Mouse (Mus musculus) kidney, embryonic 14.5 days (tissue): ENCODE measurements around the gene Cops7a. TPM values are rescaled to one million over a fixed set of nuclear protein-coding genes. Genes with fewer than 3 reads are reported as not detected.

Source experiments
- ATAC-seq: fragments of 200-750 bp; cut with Nextera tagmentation; 2 replicates; pipeline ENCODE4 v1.8.0; 2017; ENCODE audit warnings: moderate number of reproducible peaks, mild to moderate bottlenecking, moderate TSS enrichment, moderate library complexity; ENCODE audit not compliant: low FRiP score, low TSS enrichment
- H3K27ac ChIP-seq: fragments of 300-500 bp; sonication (generic); 2 replicates; pipeline ENCODE4 v1.5.1; 2014; ENCODE audit warnings: low read depth, mild to moderate bottlenecking, low read length, moderate library complexity, mixed read lengths
- H3K27me3 ChIP-seq: fragments of 300-500 bp; sonication (generic); 2 replicates; pipeline ENCODE4 v1.6.1; 2014; ENCODE audit warnings: mild to moderate bottlenecking, low read length; ENCODE audit not compliant: control insufficient read depth, insufficient read depth
- H3K36me3 ChIP-seq: fragments of 300-500 bp; sonication (generic); 2 replicates; pipeline ENCODE4 v1.6.1; 2014; ENCODE audit warnings: low read length, mixed read lengths; ENCODE audit not compliant: control insufficient read depth, insufficient read depth
- H3K4me1 ChIP-seq: fragments of 300-500 bp; sonication (generic); 2 replicates; pipeline ENCODE4 v1.6.1; 2014; ENCODE audit warnings: low read length, mixed read lengths; ENCODE audit not compliant: control insufficient read depth, insufficient read depth
- H3K4me2 ChIP-seq: fragments of 300-500 bp; sonication (generic); replicated peaks from 2 replicates; pipeline ENCODE4 v1.6.1; 2014; ENCODE audit warnings: low read depth, mild to moderate bottlenecking, low read length
- H3K4me3 ChIP-seq: fragments of 300-500 bp; sonication (generic); 2 replicates; pipeline ENCODE4 v1.5.1; 2014; ENCODE audit warnings: mild to moderate bottlenecking, low read length
- H3K9ac ChIP-seq: fragments of 300-500 bp; sonication (generic); 2 replicates; pipeline ENCODE4 v1.6.1; 2014; ENCODE audit warnings: low read depth, mild to moderate bottlenecking, low read length, moderate library complexity
- H3K9me3 ChIP-seq: fragments of 300-500 bp; sonication (generic); 2 replicates; pipeline ENCODE4 v1.6.1; 2016; ENCODE audit warnings: low read length; ENCODE audit not compliant: control insufficient read depth
- WGBS: fragments of 180-500 bp; shearing (Covaris S2); extraction: QIAGEN DNeasy Blood & Tissue Kit; methylation state at CpG from one replicate; pipeline ENCODE4 v1.1.7; 2014; 5-methylcytosine and 5-hydroxymethylcytosine counted together
- polyA plus RNA-seq: library from polyadenylated mRNA; unstranded; fragments of >200 nt; fragmentation: Nextera tagmentation; extraction: Ambion mirVana; gene quantifications from 2 replicates; pipeline ENCODE4 v1.2.1, GENCODE M21; 2014

Gene Cops7a
- polyA plus RNA-seq, 1 experiment from 2014 or later: 162 TPM

DNA sequence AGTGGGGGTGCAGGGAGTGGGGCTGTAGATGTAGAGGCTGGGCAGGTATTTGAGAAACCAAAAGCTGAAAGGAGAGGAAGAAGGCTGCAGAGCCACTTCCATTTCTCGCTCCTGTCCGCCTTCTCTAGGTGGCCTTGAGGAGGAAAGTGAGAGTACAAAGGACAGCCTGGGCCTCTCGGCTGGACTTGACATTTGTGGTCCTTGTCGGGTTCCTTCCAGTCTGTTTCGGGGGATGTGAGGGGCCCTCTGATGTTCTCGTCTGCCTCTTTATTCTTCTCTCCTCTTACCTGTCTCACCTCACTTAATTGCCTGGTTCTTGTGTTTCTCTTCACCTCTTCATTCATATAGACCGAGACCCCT is 47.0 kb downstream of the Cops7a start:
- H3K4me2 ChIP-seq: peak overlapping the region; percentile 98
- 0 out of 2 replicates have a peak, but pooled peaks have one; percentile 0 for ATAC-seq
- 11% methylated on average over 7 of the region's 7 CpGs for WGBS
- H3K9ac ChIP-seq: peak overlapping the region; percentile 100; the same call in 1 of the 2 replicates
- H3K4me3 ChIP-seq: peak overlapping the region; percentile 78
- no peaks in the 10 kb centered on the region for H3K9me3 ChIP-seq
- peak overlapping the region; percentile 98 for H3K27ac ChIP-seq
- H3K4me1 ChIP-seq: peaks cover 44% of the 10 kb centered on the region
- H3K36me3 ChIP-seq: peaks cover 17% of the 10 kb centered on the region
- H3K27me3 ChIP-seq: no peaks in the 10 kb centered on the region

GRCm38 (mm10) chr6:124917518-124918330 is 47.6 kb downstream of the Cops7a start:
- H3K4me1 ChIP-seq: peaks cover 44% of the 10 kb centered on the region
- WGBS: under 1% methylated on average over 52 of the region's 89 CpGs
- peak overlapping the region; percentile 98 for H3K27ac ChIP-seq
- H3K4me3 ChIP-seq: peak overlapping the region; percentile 78
- peak; percentile 65 for ATAC-seq
- H3K9me3 ChIP-seq: no peaks in the 10 kb centered on the region
- peak overlapping the region; percentile 98 for H3K4me2 ChIP-seq
- H3K27me3 ChIP-seq: no peaks in the 10 kb centered on the region
- H3K9ac ChIP-seq: peak overlapping the region; percentile 100
- H3K36me3 ChIP-seq: peaks cover 22% of the 10 kb centered on the region

DNA sequence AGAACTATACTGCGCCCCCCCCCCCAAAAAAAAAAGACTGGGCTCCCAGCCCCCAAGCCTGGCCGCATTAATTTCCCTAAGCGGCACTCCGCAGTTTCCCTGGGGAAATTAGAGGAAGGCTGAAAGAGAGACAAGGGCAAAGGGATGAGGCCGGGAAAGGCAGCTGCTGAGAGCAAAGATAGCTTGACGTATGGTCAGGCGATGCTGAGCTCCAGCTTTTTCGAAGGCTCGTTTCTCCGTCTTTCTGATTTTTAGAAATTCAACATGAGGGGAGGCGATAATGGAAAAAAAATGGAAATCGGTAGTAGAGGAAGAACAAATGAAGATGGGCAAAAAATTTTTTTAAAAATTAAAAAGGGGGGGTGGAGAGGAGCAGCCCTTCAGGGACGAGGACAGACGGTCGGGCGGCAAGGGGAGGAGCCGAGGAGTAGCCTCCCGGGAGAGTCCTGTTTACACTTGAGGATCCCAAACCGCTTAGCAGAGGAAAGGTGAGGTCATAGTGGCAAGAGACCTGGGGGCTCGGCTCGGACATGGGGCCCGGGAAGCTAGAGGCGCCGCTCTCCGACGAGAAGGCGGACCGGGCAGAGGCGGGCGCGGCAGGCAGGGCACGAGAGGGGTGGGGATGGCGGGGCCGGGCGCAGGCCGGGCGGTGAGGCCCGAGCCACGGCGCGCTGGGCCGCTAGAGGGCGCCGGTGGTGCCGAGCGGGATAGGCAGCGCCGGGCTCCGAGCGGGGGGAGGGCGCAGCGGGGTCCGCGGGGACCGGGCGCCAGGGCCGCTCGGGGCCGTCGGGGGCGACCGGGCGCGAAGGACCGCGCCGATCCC is 48.4 kb downstream of the Cops7a start:
- peaks cover 44% of the 10 kb centered on the region for H3K4me1 ChIP-seq
- H3K27ac ChIP-seq: peak overlapping the region; percentile 98
- peak; percentile 59 for ATAC-seq
- H3K27me3 ChIP-seq: no peaks in the 10 kb centered on the region
- H3K9me3 ChIP-seq: no peaks in the 10 kb centered on the region
- peak overlapping the region; percentile 78 for H3K4me3 ChIP-seq
- WGBS: 2% methylated on average over 62 of the region's 67 CpGs
- peak overlapping the region; percentile 98 for H3K4me2 ChIP-seq
- peak overlapping the region; percentile 100 for H3K9ac ChIP-seq
- peaks cover 22% of the 10 kb centered on the region for H3K36me3 ChIP-seq

GRCm38 (mm10) chr6:124915942-124916694 is 49.2 kb downstream of the Cops7a start:
- Histone ChIP-seq H3K4me1 (peaks cover 46% of the 10 kb centered on the region), H3K27ac (peak overlapping the region; percentile 98; the same call in 1 of the 2 replicates), H3K9ac (peak overlapping the region; percentile 100), H3K9me3 (no peaks in the 10 kb centered on the region), H3K27me3 (no peaks in the 10 kb centered on the region), H3K4me3 (peak overlapping the region; percentile 78), H3K36me3 (peaks cover 22% of the 10 kb centered on the region), H3K4me2 (peak overlapping the region; percentile 98)
- 4% methylated on average over 12 of the region's 12 CpGs for WGBS
- ATAC-seq: no peak

GRCm38 (mm10) chr6:124915160-124915941 is 50.0 kb downstream of the Cops7a start:
- Histone ChIP-seq H3K9me3 (no peaks in the 10 kb centered on the region), H3K27me3 (no peaks in the 10 kb centered on the region), H3K27ac (no peak overlapping the region), H3K4me3 (peak overlapping the region; percentile 78), H3K4me1 (peaks cover 39% of the 10 kb centered on the region), H3K9ac (peak overlapping the region; percentile 100), H3K36me3 (peaks cover 22% of the 10 kb centered on the region), H3K4me2 (peak overlapping the region; percentile 98)
- 22% methylated on average over 22 of the region's 22 CpGs for WGBS
- ATAC-seq: no peak

GRCm38 (mm10) chr6:124914511-124914910 is 50.8 kb downstream of the Cops7a start:
- no peak overlapping the region for H3K27ac ChIP-seq
- 83% methylated on average over 7 of the region's 7 CpGs for WGBS
- H3K9me3 ChIP-seq: no peaks in the 10 kb centered on the region
- peaks cover 44% of the 10 kb centered on the region for H3K4me1 ChIP-seq
- no peak for ATAC-seq
- H3K4me3 ChIP-seq: no peak overlapping the region
- no peak overlapping the region for H3K9ac ChIP-seq
- peaks cover 22% of the 10 kb centered on the region for H3K36me3 ChIP-seq
- H3K4me2 ChIP-seq: no peak overlapping the region
- 0 out of 2 replicates have a peak, but pooled peaks cover 3% of the 10 kb centered on the region for H3K27me3 ChIP-seq

GRCm38 (mm10) chr6:124913721-124914285 is 51.5 kb downstream of the Cops7a start:
- H3K4me3 ChIP-seq: no peak overlapping the region
- peaks cover 22% of the 10 kb centered on the region for H3K36me3 ChIP-seq
- H3K4me2 ChIP-seq: no peak overlapping the region
- no peaks in the 10 kb centered on the region for H3K9me3 ChIP-seq
- H3K9ac ChIP-seq: no peak overlapping the region
- H3K4me1 ChIP-seq: peaks cover 40% of the 10 kb centered on the region
- H3K27me3 ChIP-seq: 0 out of 2 replicates have a peak, but pooled peaks cover 3% of the 10 kb centered on the region
- no peak for ATAC-seq
- 73% methylated on average over 14 of the region's 14 CpGs for WGBS
- no peak overlapping the region for H3K27ac ChIP-seq

DNA sequence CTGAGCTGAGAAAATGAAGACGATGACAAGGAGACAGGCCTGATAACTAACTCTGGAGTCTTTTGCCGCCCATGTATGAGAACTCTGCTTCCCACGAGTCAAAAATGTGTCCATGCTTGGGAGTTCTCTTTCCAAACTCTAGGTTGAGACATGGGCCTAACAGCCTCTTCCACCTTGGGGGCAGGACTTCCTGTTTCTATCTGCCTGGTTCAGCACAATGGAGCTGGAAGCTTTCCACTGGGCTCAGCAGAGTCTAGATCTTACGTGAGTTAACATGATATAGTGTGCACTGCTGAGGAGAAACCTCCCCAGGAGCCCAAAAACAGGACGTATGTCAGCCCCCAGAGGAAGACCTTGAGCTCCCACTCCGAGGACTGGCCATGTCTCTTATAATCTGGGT is 52.1 kb downstream of the Cops7a start:
- no peak for ATAC-seq

More for the DNA sequence above, 52.1 kb downstream of the Cops7a start:
- Histone ChIP-seq H3K4me1 (peaks cover 34% of the 10 kb centered on the region), H3K27me3 (0 out of 2 replicates have a peak, but pooled peaks cover 3% of the 10 kb centered on the region), H3K36me3 (peaks cover 22% of the 10 kb centered on the region), H3K9me3 (no peaks in the 10 kb centered on the region), H3K27ac (no peak overlapping the region), H3K4me3 (no peak overlapping the region), H3K9ac (no peak overlapping the region), H3K4me2 (no peak overlapping the region)
- whole genome bisulfite sequencing: 60% methylated on average over 6 of the region's 6 CpGs
